Mouse (Mus musculus): Measurements from ENCODE around the gene Tpcn1. TPM values are rescaled to one million over a fixed set of nuclear protein-coding genes. Genes with fewer than 3 reads are reported as not detected.

Tpcn1 gene
- polyA plus RNA-seq, 1 experiment from 2014 or later = 15.6 TPM

GRCm38 (mm10) chr5:120490679-120491192, 97.7 kb downstream of the Tpcn1 start:
- ATAC-seq (ENCODE audit: low FRiP score) (no peak), DNase-seq (ENCODE audit: low spot score) (no peak)
- Histone ChIP-seq H3K9me3 (ENCODE audit: control insufficient read depth, low read length) (no peaks in the 10 kb centered on the region), H3K27me3 (ENCODE audit: control insufficient read depth, insufficient read depth, low read length) (no peaks in the 10 kb centered on the region), H3K36me3 (ENCODE audit: control insufficient read depth, insufficient read depth, low read length) (0 out of 2 replicates have a peak, but pooled peaks cover 4% of the 10 kb centered on the region), H3K27ac (ENCODE audit: low read depth, low read length) (no peak overlapping the region), H3K4me1 (replicated peaks; ENCODE audit: control insufficient read depth, insufficient read depth, low read length) (no peaks in the 10 kb centered on the region), H3K4me3 (ENCODE audit: low read depth, low read length) (no peak overlapping the region), H3K9ac (ENCODE audit: low read depth, low read length) (no peak overlapping the region), H3K4me2 (replicated peaks; ENCODE audit: low read depth, low read length) (no peak overlapping the region)
- 92% methylated on average over 8 of the region's 8 CpGs for WGBS

DNA sequence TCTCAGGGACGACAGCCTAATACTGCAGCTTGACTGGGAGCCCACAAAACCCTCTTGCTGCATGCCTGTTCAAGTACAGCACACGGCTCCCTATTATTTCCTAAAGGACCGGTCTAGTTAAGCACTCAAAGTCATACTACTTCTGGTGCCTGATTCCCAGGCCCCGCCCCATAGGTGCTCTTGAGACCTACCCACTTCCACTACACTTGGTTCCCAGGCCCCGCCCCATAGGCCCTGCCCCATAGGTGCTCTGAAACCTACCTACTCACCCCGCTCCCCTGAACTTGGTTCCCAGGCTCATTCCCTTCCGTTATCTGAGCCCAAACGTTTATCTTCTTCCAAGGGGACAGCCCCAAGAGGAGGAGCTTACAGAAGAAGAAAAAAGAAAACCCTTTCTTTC, 100.6 kb downstream of the Tpcn1 start:
- H3K4me2 ChIP-seq (replicated peaks; ENCODE audit: low read depth, low read length) = no peak overlapping the region
- no peak overlapping the region for H3K9ac ChIP-seq (ENCODE audit: low read depth, low read length)
- H3K4me3 ChIP-seq (ENCODE audit: low read depth, low read length) = no peak overlapping the region
- no peak for ATAC-seq (ENCODE audit: low FRiP score)
- H3K36me3 ChIP-seq (ENCODE audit: control insufficient read depth, insufficient read depth, low read length) = 0 out of 2 replicates have a peak, but pooled peaks cover 4% of the 10 kb centered on the region
- H3K9me3 ChIP-seq (ENCODE audit: control insufficient read depth, low read length) = no peaks in the 10 kb centered on the region
- 89% methylated on average over 8 of the region's 8 CpGs for WGBS
- H3K27ac ChIP-seq (ENCODE audit: low read depth, low read length) = no peak overlapping the region
- no peak for DNase-seq (ENCODE audit: low spot score)
- H3K4me1 ChIP-seq (replicated peaks; ENCODE audit: control insufficient read depth, insufficient read depth, low read length) = no peaks in the 10 kb centered on the region
- H3K27me3 ChIP-seq (ENCODE audit: control insufficient read depth, insufficient read depth, low read length) = no peaks in the 10 kb centered on the region

Other genes with a start within 250 kb of the Tpcn1 start
- 36.1 and 41.6 TPM in 2 replicates for gene Lhx5, start 157.0 kb downstream of the Tpcn1 start, polyA plus RNA-seq (2014; fragmentation: Nextera tagmentation; extraction: Ambion mirVana)
- gene Sdsl, start 115.9 kb downstream of the Tpcn1 start, polyA plus RNA-seq (2014; fragmentation: Nextera tagmentation; extraction: Ambion mirVana) = 5.8 and 6.7 TPM in 2 replicates
- not detected in 2 replicates for gene Sds, start 112.1 kb downstream of the Tpcn1 start, polyA plus RNA-seq (2014; fragmentation: Nextera tagmentation; extraction: Ambion mirVana)
- gene Plbd2, start 85.0 kb downstream of the Tpcn1 start, polyA plus RNA-seq (2014; fragmentation: Nextera tagmentation; extraction: Ambion mirVana) = 20.5 and 22.1 TPM in 2 replicates
- 1.5 and 2.1 TPM in 2 replicates for gene Slc8b1, start 77.5 kb downstream of the Tpcn1 start, polyA plus RNA-seq (2014; fragmentation: Nextera tagmentation; extraction: Ambion mirVana)
- gene Iqcd, start 343 bp upstream of the Tpcn1 start, polyA plus RNA-seq (2014; fragmentation: Nextera tagmentation; extraction: Ambion mirVana) = 1.1 and 1.4 TPM in 2 replicates
- 9.3 and 10.5 TPM in 2 replicates for gene Rita1, start 23.9 kb upstream of the Tpcn1 start, polyA plus RNA-seq (2014; fragmentation: Nextera tagmentation; extraction: Ambion mirVana)
- gene Ddx54, start 24.1 kb upstream of the Tpcn1 start, polyA plus RNA-seq (2014; fragmentation: Nextera tagmentation; extraction: Ambion mirVana) = 25.9 and 32.4 TPM in 2 replicates
- gene Cfap73, start 45.6 kb upstream of the Tpcn1 start, polyA plus RNA-seq (2014; fragmentation: Nextera tagmentation; extraction: Ambion mirVana) = 0.54 and 0.82 TPM in 2 replicates
- not detected in 2 replicates for gene Rasal1, start 60.1 kb upstream of the Tpcn1 start, polyA plus RNA-seq (2014; fragmentation: Nextera tagmentation; extraction: Ambion mirVana)
- 4.6 and 5.0 TPM in 2 replicates for gene Dtx1, start 123.3 kb upstream of the Tpcn1 start, polyA plus RNA-seq (2014; fragmentation: Nextera tagmentation; extraction: Ambion mirVana)
- gene Oas2, start 161.2 kb upstream of the Tpcn1 start, polyA plus RNA-seq (2014; fragmentation: Nextera tagmentation; extraction: Ambion mirVana) = 0.13 TPM in 1 of 2 replicates, not detected in the other
- gene Oas3, start 189.0 kb upstream of the Tpcn1 start, polyA plus RNA-seq (2014; fragmentation: Nextera tagmentation; extraction: Ambion mirVana) = 0.15 and 0.21 TPM in 2 replicates
- 0.13 and 0.29 TPM in 2 replicates for gene Oas1e, start 206.9 kb upstream of the Tpcn1 start, polyA plus RNA-seq (2014; fragmentation: Nextera tagmentation; extraction: Ambion mirVana)
- 0.26 and 0.45 TPM in 2 replicates for gene Oas1c, start 223.8 kb upstream of the Tpcn1 start, polyA plus RNA-seq (2014; fragmentation: Nextera tagmentation; extraction: Ambion mirVana)